Mouse (Mus musculus) fibroblast of lung, adult 2 months (primary cell): ENCODE results near the gene Card11.

Source experiments
- DNase-seq: peaks from one replicate; pipeline ENCODE4 v3.0.0-alpha.2; 2011; ENCODE audit warnings: low read depth

Card11 gene

GRCm38 (mm10) chr5:140852435-140852996 lies 147.9 kb downstream of the Card11 start:
- DNase-seq = no peak

- no peak for DNase-seq
Measured at GRCm38 (mm10) chr5:140847300-140847729, 153.1 kb downstream of the Card11 start.

- no peak for DNase-seq
Measured at GRCm38 (mm10) chr5:140841942-140842341, 158.4 kb downstream of the Card11 start.

- no peak for DNase-seq
Measured at GRCm38 (mm10) chr5:140831064-140831431, 169.3 kb downstream of the Card11 start.

GRCm38 (mm10) chr5:140830314-140831063 lies 169.9 kb downstream of the Card11 start, which contains the start of gene Gna12:
Gene Gna12 (minus strand): TSS chr5:140830431.
- DNase-seq = peak; percentile 100

GRCm38 (mm10) chr5:140829911-140830294 lies 170.5 kb downstream of the Card11 start:
- DNase-seq = no peak

GRCm38 (mm10) chr5:140829081-140829910 lies 171.1 kb downstream of the Card11 start:
- DNase-seq = no peak

GRCm38 (mm10) chr5:140828363-140828762 lies 172.0 kb downstream of the Card11 start:
- no peak for DNase-seq

- peak; percentile 45 for DNase-seq
Measured at GRCm38 (mm10) chr5:140827896-140828295, 172.5 kb downstream of the Card11 start.

GRCm38 (mm10) chr5:140827413-140827812 lies 173.0 kb downstream of the Card11 start:
- DNase-seq = no peak

GRCm38 (mm10) chr5:140826796-140827195 lies 173.6 kb downstream of the Card11 start:
- no peak for DNase-seq

GRCm38 (mm10) chr5:140826118-140826517 lies 174.3 kb downstream of the Card11 start:
- no peak for DNase-seq

- no peak for DNase-seq
Measured at GRCm38 (mm10) chr5:140824126-140824525, 176.3 kb downstream of the Card11 start.

GRCm38 (mm10) chr5:140823386-140823785 lies 177.0 kb downstream of the Card11 start:
- DNase-seq = no peak
